Comparison of ENCODE assay signal across 31 mouse cellular contexts in genomic region chr9:57671500-57671899, GRCm38 (mm10). TPM values are rescaled to one million over a fixed set of nuclear protein-coding genes. Genes with fewer than 3 reads are reported as not detected.
"Had no signal": no experiment of that assay in that cellular context is flagged by ENCODE, and none has a peak within 500 bp of the region (broad histone marks: within the 10 kb centered on the region; RNA-seq: fewer than 3 reads in every experiment).

No protein-coding gene starts in this region.

- H3K9me3 ChIP-seq: midbrain, embryonic 12.5 days; midbrain, embryonic 15.5 days; neural tube, embryonic 13.5 days; stomach, embryonic 15.5 days had no signal

- H3K4me2 ChIP-seq: midbrain, embryonic 12.5 days; midbrain, embryonic 15.5 days; neural tube, embryonic 13.5 days; stomach, embryonic 15.5 days had no signal

- ATAC-seq: intestine, embryonic 16.5 days; midbrain, embryonic 15.5 days had no signal

- H3K4me1 ChIP-seq: midbrain, embryonic 12.5 days; midbrain, embryonic 15.5 days; neural tube, embryonic 13.5 days; stomach, embryonic 15.5 days had no signal

- H3K4me3 ChIP-seq: left cerebral cortex, adult 2 months; midbrain, embryonic 12.5 days; midbrain, embryonic 15.5 days; myocyte; neural tube, embryonic 13.5 days; stomach, embryonic 15.5 days had no signal

- H3K27ac ChIP-seq: left cerebral cortex, adult 2 months; midbrain, embryonic 12.5 days; midbrain, embryonic 15.5 days; neural tube, embryonic 13.5 days; stomach, embryonic 15.5 days had no signal

- H3K9ac ChIP-seq: midbrain, embryonic 12.5 days; midbrain, embryonic 15.5 days; neural tube, embryonic 13.5 days; stomach, embryonic 15.5 days had no signal

- H3K36me3 ChIP-seq: midbrain, embryonic 12.5 days; midbrain, embryonic 15.5 days; neural tube, embryonic 13.5 days; stomach, embryonic 15.5 days had no signal

- DNase-seq: kidney, adult 18-20 months; kidney, adult 9 months; kidney, postnatal 14 days; kidney, postnatal 4 days; lung, adult 2 months; lung, postnatal 14 days; lung, postnatal 4 days; retina, postnatal 1 day; right cerebral cortex, postnatal 25 days; spleen, adult 18-20 months; thymus, postnatal 25 days had no signal

- H3K27me3 ChIP-seq: midbrain, embryonic 15.5 days; neural tube, embryonic 13.5 days; stomach, embryonic 15.5 days had no signal

RNA-seq across cellular contexts. Expression of gene Cyp1a2, which starts 12.0 kb away (rescaled TPM):
- total RNA-seq: layer of hippocampus, adult 18-20 months; layer of hippocampus, postnatal 25 days; left cerebral cortex, adult 2 months; left cerebral cortex, postnatal 10 days; left cerebral cortex, postnatal 36 days; megakaryocyte progenitor cell, adult 5-6 weeks; megakaryocyte-erythroid progenitor cell, adult 5-6 weeks; monocyte, adult 5-6 weeks; neutrophil, adult 5-6 weeks had no signal
- polyA plus RNA-seq: intestine, embryonic 16.5 days; kidney, embryonic 16.5 days; limb, embryonic 11.5 days; limb, embryonic 14.5 days; lung, embryonic 16.5 days; midbrain, embryonic 12.5 days; midbrain, embryonic 15.5 days; myocyte; neural tube, embryonic 13.5 days; stomach, embryonic 15.5 days; urinary bladder, adult 2 months had no signal

RNA-seq across cellular contexts. Expression of gene Cyp1a1, which starts 16.2 kb away (rescaled TPM):
- total RNA-seq: megakaryocyte progenitor cell, adult 5-6 weeks; monocyte, adult 5-6 weeks; neutrophil, adult 5-6 weeks had no signal
- polyA plus RNA-seq: intestine, embryonic 16.5 days; limb, embryonic 11.5 days; lung, embryonic 16.5 days; midbrain, embryonic 12.5 days; myocyte; stomach, embryonic 15.5 days had no signal

RNA-seq across cellular contexts. Expression of gene Lman1l, which starts 50.9 kb away (rescaled TPM):
- total RNA-seq: layer of hippocampus, adult 18-20 months; layer of hippocampus, postnatal 25 days; left cerebral cortex, adult 2 months; left cerebral cortex, postnatal 10 days; left cerebral cortex, postnatal 36 days; megakaryocyte progenitor cell, adult 5-6 weeks; megakaryocyte-erythroid progenitor cell, adult 5-6 weeks; monocyte, adult 5-6 weeks had no signal
- polyA plus RNA-seq: intestine, embryonic 16.5 days; kidney, embryonic 16.5 days; limb, embryonic 11.5 days; limb, embryonic 14.5 days; lung, embryonic 16.5 days; midbrain, embryonic 15.5 days; neural tube, embryonic 13.5 days; stomach, embryonic 15.5 days had no signal
